Mouse (Mus musculus) hindbrain, embryonic 10.5 days (tissue): ENCODE data around the gene Vps29. TPM values are rescaled to one million over a fixed set of nuclear protein-coding genes. Genes with fewer than 3 reads are reported as not detected.

ENCODE experiments used
- DNase-seq: peaks from one replicate; pipeline ENCODE4 v3.0.0-alpha.2; 2017; ENCODE audit warnings: low spot score
- H3K27ac ChIP-seq: fragments of 300-500 bp; sonication (generic); 2 replicates; pipeline ENCODE4 v1.5.1; 2016; ENCODE audit warnings: mild to moderate bottlenecking, moderate library complexity
- H3K27me3 ChIP-seq: fragments of 300-500 bp; sonication (generic); 2 replicates; pipeline ENCODE4 v1.6.1; 2016; ENCODE audit warnings: mild to moderate bottlenecking; ENCODE audit not compliant: poor library complexity, insufficient read depth, severe bottlenecking
- H3K36me3 ChIP-seq: fragments of 300-500 bp; sonication (generic); 2 replicates; pipeline ENCODE4 v1.6.1; 2016; ENCODE audit warnings: mild to moderate bottlenecking, moderate library complexity
- H3K4me1 ChIP-seq: fragments of 300-500 bp; sonication (generic); replicated peaks from 2 replicates; pipeline ENCODE4 v1.6.1; 2016; ENCODE audit warnings: mild to moderate bottlenecking
- H3K4me3 ChIP-seq: fragments of 300-500 bp; sonication (generic); 2 replicates; pipeline ENCODE4 v1.5.1; 2016; ENCODE audit warnings: mild to moderate bottlenecking, moderate library complexity
- H3K9me3 ChIP-seq: fragments of 300-500 bp; sonication (generic); 2 replicates; pipeline ENCODE4 v1.6.1; 2016; ENCODE audit warnings: mild to moderate bottlenecking, moderate library complexity
- WGBS: fragments of 180-500 bp; shearing (Covaris S2); methylation state at CpG from one replicate; pipeline ENCODE4 v1.1.7; 2016; 5-methylcytosine and 5-hydroxymethylcytosine counted together
- polyA plus RNA-seq: library from polyadenylated mRNA; unstranded; fragments of >200 nt; fragmentation: Nextera tagmentation; extraction: Ambion mirVana; gene quantifications from 2 replicates; pipeline ENCODE4 v1.2.1, GENCODE M21; 2016

Gene Vps29
- polyA plus RNA-seq, 1 experiment from 2014 or later = 225 TPM

GRCm38 (mm10) chr5:122411892-122412291, 57.7 kb downstream of the Vps29 start:
- Histone ChIP-seq H3K36me3 (peaks cover 24% of the 10 kb centered on the region), H3K4me3 (no peak overlapping the region), H3K9me3 (0 out of 2 replicates have a peak, but pooled peaks cover 4% of the 10 kb centered on the region), H3K4me1 (no peaks in the 10 kb centered on the region), H3K27me3 (no peaks in the 10 kb centered on the region), H3K27ac (no peak overlapping the region)
- no peak for DNase-seq
- WGBS = 81% methylated on average over 5 of the region's 5 CpGs

GRCm38 (mm10) chr5:122412826-122413225, 58.7 kb downstream of the Vps29 start:
- Histone ChIP-seq H3K4me1 (no peaks in the 10 kb centered on the region), H3K27me3 (no peaks in the 10 kb centered on the region), H3K36me3 (peaks cover 15% of the 10 kb centered on the region), H3K4me3 (no peak overlapping the region), H3K27ac (no peak overlapping the region), H3K9me3 (0 out of 2 replicates have a peak, but pooled peaks cover 2% of the 10 kb centered on the region)
- no peak for DNase-seq
- WGBS = 72% methylated on average over 6 of the region's 6 CpGs

GRCm38 (mm10) chr5:122414351-122414750, 60.2 kb downstream of the Vps29 start:
- 94% methylated on average over 5 of the region's 5 CpGs for WGBS

More at GRCm38 (mm10) chr5:122414351-122414750, 60.2 kb downstream of the Vps29 start:
- H3K27ac ChIP-seq = no peak overlapping the region
- no peaks in the 10 kb centered on the region for H3K4me1 ChIP-seq
- 0 out of 2 replicates have a peak, but pooled peaks cover 2% of the 10 kb centered on the region for H3K9me3 ChIP-seq
- H3K27me3 ChIP-seq = no peaks in the 10 kb centered on the region
- H3K36me3 ChIP-seq = peaks cover 14% of the 10 kb centered on the region
- no peak overlapping the region for H3K4me3 ChIP-seq
- DNase-seq = no peak

Other genes with a start within 250 kb of the Vps29 start
- gene Ccdc63, start 213.5 kb upstream of the Vps29 start, polyA plus RNA-seq = 0.12 TPM in 1 of 2 replicates, not detected in the other
- 311 and 319 TPM in 2 replicates for gene Ppp1cc, start 196.1 kb upstream of the Vps29 start, polyA plus RNA-seq
- 9.6 and 11.9 TPM in 2 replicates for gene Hvcn1, start 147.6 kb upstream of the Vps29 start, polyA plus RNA-seq
- 5.2 and 6.0 TPM in 2 replicates for gene Tctn1, start 89.9 kb upstream of the Vps29 start, polyA plus RNA-seq
- 6.5 and 8.4 TPM in 2 replicates for gene Pptc7, start 70.0 kb upstream of the Vps29 start, polyA plus RNA-seq
- 8.1 and 9.7 TPM in 2 replicates for gene Rad9b, start 136 bp upstream of the Vps29 start, polyA plus RNA-seq
- gene Gpn3, start 17.5 kb downstream of the Vps29 start, polyA plus RNA-seq = 67.7 and 78.8 TPM in 2 replicates
- gene Fam216a, start 18.0 kb downstream of the Vps29 start, polyA plus RNA-seq = 90.4 and 109 TPM in 2 replicates
- gene Arpc3, start 37.5 kb downstream of the Vps29 start, polyA plus RNA-seq = 90.2 and 97.9 TPM in 2 replicates
- 52.0 and 54.8 TPM in 2 replicates for gene Anapc7, start 67.3 kb downstream of the Vps29 start, polyA plus RNA-seq
- 38.8 and 41.9 TPM in 2 replicates for gene Atp2a2, start 147.9 kb downstream of the Vps29 start, polyA plus RNA-seq